Mouse (Mus musculus): ENCODE results near the gene Cend1. TPM values are rescaled to one million over a fixed set of nuclear protein-coding genes. Genes with fewer than 3 reads are reported as not detected.

The Cend1 gene
- polyA plus RNA-seq (2014; fragmentation: Nextera tagmentation; extraction: Ambion mirVana) = 1.6 and 2.1 TPM in 2 replicates

DNA sequence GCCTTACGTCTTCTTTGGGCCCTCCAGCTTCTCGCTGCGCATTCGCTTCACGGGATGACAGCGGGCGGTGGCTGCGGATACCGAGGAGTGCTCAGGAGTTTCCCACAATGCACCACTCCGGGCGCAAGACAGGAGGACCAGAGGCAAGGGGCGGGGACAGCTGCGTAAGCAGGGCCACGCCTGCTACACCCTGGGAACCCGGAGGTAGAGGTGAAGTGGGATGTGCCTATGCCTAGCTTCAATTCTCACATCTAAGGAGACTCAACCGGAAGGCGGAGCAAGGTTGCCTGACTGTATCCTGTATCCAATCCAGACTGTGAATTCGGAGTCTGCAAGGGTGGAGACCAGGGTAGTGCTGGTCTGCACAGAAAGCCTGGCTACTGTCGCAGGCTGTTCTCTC is at the start of gene Cend1:
Cend1 (minus strand) TSS at position 182 of the 400 bp plus-strand sequence.
- ATAC-seq (ENCODE audit: insufficient number of reproducible peaks, insufficient read depth, low FRiP score, low read depth) = peak; percentile 38

GRCm38 (mm10) chr7:141478270-141478748 is 49.0 kb upstream of the Cend1 start:
- Histone ChIP-seq H3K36me3 (ENCODE audit: control insufficient read depth, insufficient read depth, low read length) (no peaks in the 10 kb centered on the region), H3K27me3 (ENCODE audit: control insufficient read depth, insufficient read depth, low read length) (peaks cover 10% of the 10 kb centered on the region), H3K4me3 (ENCODE audit: control insufficient read depth in 1 of 2, insufficient read depth in 1 of 2, low read depth in 1 of 2, low read length in 2 of 2) (no peak overlapping the region), H3K9ac (ENCODE audit: low read length) (no peak overlapping the region; the same call in 1 of the 2 replicates), H3K4me1 (ENCODE audit: control insufficient read depth in 2 of 2, insufficient read depth in 2 of 2, low read length in 2 of 2) (peaks cover 42 to 67% of the 10 kb centered on the region in 2 experiments), H3K4me2 (ENCODE audit: low read length) (peak overlapping the region; percentile 97), H3K27ac (replicated peaks in 1 of 2; ENCODE audit: control insufficient read depth in 1 of 2, insufficient read depth in 1 of 2, low read depth in 2 of 2, low read length in 2 of 2) (peak overlapping the region; percentile 63 to 95), H3K9me3 (ENCODE audit: control insufficient read depth, low read length) (no peaks in the 10 kb centered on the region)
- WGBS = 33% methylated on average over 5 of the region's 5 CpGs
- no peak for ATAC-seq (ENCODE audit: insufficient number of reproducible peaks, insufficient read depth, low FRiP score, low read depth)

More for the DNA sequence above, at the start of gene Cend1:
- peaks cover 34% of the 10 kb centered on the region for H3K36me3 ChIP-seq (ENCODE audit: control insufficient read depth, insufficient read depth, low read length)
- peaks cover 23 to 29% of the 10 kb centered on the region in 2 experiments for H3K4me1 ChIP-seq (ENCODE audit: control insufficient read depth in 2 of 2, insufficient read depth in 2 of 2, low read length in 2 of 2)
- 3% methylated on average over 19 of the region's 19 CpGs for WGBS
- peak within 1 kb of the TSS; percentile 17 to 28; a peak in 3 of 4 replicates for H3K4me3 ChIP-seq (ENCODE audit: control insufficient read depth in 1 of 2, insufficient read depth in 1 of 2, low read depth in 1 of 2, low read length in 2 of 2)
- H3K9ac ChIP-seq (ENCODE audit: low read length) = peak within 1 kb of the TSS; percentile 51; the same call in 1 of the 2 replicates
- H3K27ac ChIP-seq (replicated peaks in 1 of 2; ENCODE audit: control insufficient read depth in 1 of 2, insufficient read depth in 1 of 2, low read depth in 2 of 2, low read length in 2 of 2) = peak within 1 kb of the TSS; percentile 39 to 55; a peak in 3 of 4 replicates
- H3K9me3 ChIP-seq (ENCODE audit: control insufficient read depth, low read length) = no peaks in the 10 kb centered on the region
- no peaks in the 10 kb centered on the region for H3K27me3 ChIP-seq (ENCODE audit: control insufficient read depth, insufficient read depth, low read length)
- peak within 1 kb of the TSS; percentile 57 for H3K4me2 ChIP-seq (ENCODE audit: low read length)

GRCm38 (mm10) chr7:141477578-141478269 is 48.4 kb upstream of the Cend1 start:
- ATAC-seq (ENCODE audit: insufficient number of reproducible peaks, insufficient read depth, low FRiP score, low read depth) = 0 out of 2 replicates have a peak, but pooled peaks have one; percentile 14
- Histone ChIP-seq H3K4me1 (ENCODE audit: control insufficient read depth in 2 of 2, insufficient read depth in 2 of 2, low read length in 2 of 2) (peaks cover 42 to 65% of the 10 kb centered on the region in 2 experiments), H3K4me2 (ENCODE audit: low read length) (peak overlapping the region; percentile 97), H3K9me3 (ENCODE audit: control insufficient read depth, low read length) (no peaks in the 10 kb centered on the region), H3K27me3 (ENCODE audit: control insufficient read depth, insufficient read depth, low read length) (peaks cover 4% of the 10 kb centered on the region; the same call in 1 of the 2 replicates), H3K27ac (replicated peaks in 1 of 2; ENCODE audit: control insufficient read depth in 1 of 2, insufficient read depth in 1 of 2, low read depth in 2 of 2, low read length in 2 of 2) (peak overlapping the region; percentile 95 to 98), H3K9ac (ENCODE audit: low read length) (peak overlapping the region; percentile 86), H3K36me3 (ENCODE audit: control insufficient read depth, insufficient read depth, low read length) (peaks cover 3% of the 10 kb centered on the region), H3K4me3 (ENCODE audit: control insufficient read depth in 1 of 2, insufficient read depth in 1 of 2, low read depth in 1 of 2, low read length in 2 of 2) (no peak overlapping the region)
- 38% methylated on average over 4 of the region's 4 CpGs for WGBS

- Histone ChIP-seq H3K27me3 (ENCODE audit: control insufficient read depth, insufficient read depth, low read length) (no peaks in the 10 kb centered on the region), H3K27ac (replicated peaks in 1 of 2; ENCODE audit: control insufficient read depth in 1 of 2, insufficient read depth in 1 of 2, low read depth in 2 of 2, low read length in 2 of 2) (peak overlapping the region; percentile 95 to 98), H3K4me1 (ENCODE audit: control insufficient read depth in 2 of 2, insufficient read depth in 2 of 2, low read length in 2 of 2) (peaks cover 38 to 57% of the 10 kb centered on the region in 2 experiments), H3K9ac (ENCODE audit: low read length) (peak overlapping the region; percentile 86), H3K4me2 (ENCODE audit: low read length) (peak overlapping the region; percentile 97), H3K36me3 (ENCODE audit: control insufficient read depth, insufficient read depth, low read length) (peaks cover 10% of the 10 kb centered on the region), H3K9me3 (ENCODE audit: control insufficient read depth, low read length) (no peaks in the 10 kb centered on the region), H3K4me3 (ENCODE audit: control insufficient read depth in 1 of 2, insufficient read depth in 1 of 2, low read depth in 1 of 2, low read length in 2 of 2) (peak overlapping the region; percentile 81 to 86)
- 12% methylated on average over 7 of the region's 7 CpGs for WGBS
- no peak for ATAC-seq (ENCODE audit: insufficient number of reproducible peaks, insufficient read depth, low FRiP score, low read depth)
These were observed 47.7 kb upstream of the Cend1 start for GRCm38 (mm10) chr7:141476981-141477370.

GRCm38 (mm10) chr7:141476226-141476980 is 47.1 kb upstream of the Cend1 start:
- ATAC-seq (ENCODE audit: insufficient number of reproducible peaks, insufficient read depth, low FRiP score, low read depth) = peak; percentile 67
- Histone ChIP-seq H3K4me1 (ENCODE audit: control insufficient read depth in 2 of 2, insufficient read depth in 2 of 2, low read length in 2 of 2) (peaks cover 35 to 51% of the 10 kb centered on the region in 2 experiments), H3K27me3 (ENCODE audit: control insufficient read depth, insufficient read depth, low read length) (no peaks in the 10 kb centered on the region), H3K9me3 (ENCODE audit: control insufficient read depth, low read length) (no peaks in the 10 kb centered on the region), H3K9ac (ENCODE audit: low read length) (peak overlapping the region; percentile 86), H3K4me2 (ENCODE audit: low read length) (peak overlapping the region; percentile 97), H3K36me3 (ENCODE audit: control insufficient read depth, insufficient read depth, low read length) (peaks cover 15% of the 10 kb centered on the region), H3K4me3 (ENCODE audit: control insufficient read depth in 1 of 2, insufficient read depth in 1 of 2, low read depth in 1 of 2, low read length in 2 of 2) (peak overlapping the region; percentile 81 to 86), H3K27ac (replicated peaks in 1 of 2; ENCODE audit: control insufficient read depth in 1 of 2, insufficient read depth in 1 of 2, low read depth in 2 of 2, low read length in 2 of 2) (peak overlapping the region; percentile 95 to 98)
- 0% methylated on average over 17 of the region's 17 CpGs for WGBS

- no peak for ATAC-seq (ENCODE audit: insufficient number of reproducible peaks, insufficient read depth, low FRiP score, low read depth)
- Histone ChIP-seq H3K4me3 (ENCODE audit: control insufficient read depth in 1 of 2, insufficient read depth in 1 of 2, low read depth in 1 of 2, low read length in 2 of 2) (peak overlapping the region; percentile 81 to 86), H3K9ac (ENCODE audit: low read length) (peak overlapping the region; percentile 86), H3K4me1 (ENCODE audit: control insufficient read depth in 2 of 2, insufficient read depth in 2 of 2, low read length in 2 of 2) (peaks cover 32 to 45% of the 10 kb centered on the region in 2 experiments), H3K36me3 (ENCODE audit: control insufficient read depth, insufficient read depth, low read length) (peaks cover 22% of the 10 kb centered on the region), H3K9me3 (ENCODE audit: control insufficient read depth, low read length) (no peaks in the 10 kb centered on the region), H3K27ac (replicated peaks in 1 of 2; ENCODE audit: control insufficient read depth in 1 of 2, insufficient read depth in 1 of 2, low read depth in 2 of 2, low read length in 2 of 2) (peak overlapping the region; percentile 95 to 98), H3K27me3 (ENCODE audit: control insufficient read depth, insufficient read depth, low read length) (no peaks in the 10 kb centered on the region), H3K4me2 (ENCODE audit: low read length) (peak overlapping the region; percentile 97)
- WGBS = 0% methylated on average over 12 of the region's 12 CpGs
These were observed 46.5 kb upstream of the Cend1 start for GRCm38 (mm10) chr7:141475805-141476158.

DNA sequence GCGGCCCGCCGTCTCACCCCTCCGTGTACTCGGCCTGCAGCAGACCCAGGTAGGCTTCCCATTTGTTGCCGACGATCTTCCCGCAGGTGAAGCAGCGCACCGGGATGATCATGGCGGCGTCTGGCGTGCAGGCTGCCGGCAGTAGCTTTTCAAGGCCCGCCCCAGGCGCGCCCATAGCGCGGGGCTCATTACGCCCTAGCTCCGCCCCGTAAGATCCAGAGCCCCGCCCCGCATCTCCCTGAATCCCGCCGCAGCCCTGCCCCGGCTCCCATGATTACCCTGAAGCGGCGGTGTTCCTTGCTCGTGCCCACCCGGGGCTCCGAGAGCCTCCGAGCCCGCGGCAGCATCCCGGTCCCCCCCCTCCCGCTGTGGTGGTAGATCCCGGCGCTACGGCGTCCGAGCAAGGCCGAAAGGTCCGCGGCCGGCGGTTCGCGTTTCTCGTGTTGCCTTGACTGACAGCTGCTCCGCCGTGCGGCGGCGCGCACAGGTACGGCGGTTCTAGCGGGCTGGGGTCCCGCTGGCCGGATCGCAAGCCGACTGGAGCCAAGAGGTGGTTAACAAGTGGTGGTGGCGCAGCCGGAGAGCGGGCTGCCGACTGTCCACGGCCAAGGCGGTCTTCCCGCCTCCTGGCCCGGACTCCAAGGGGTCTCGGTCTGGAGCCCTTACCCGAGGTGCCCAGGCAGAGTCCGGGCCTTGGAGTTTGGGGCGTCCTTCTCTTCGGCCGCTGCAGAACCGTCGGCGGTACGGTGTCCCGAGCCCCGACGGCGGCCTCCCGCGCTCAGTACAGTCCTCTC is 45.9 kb upstream of the Cend1 start, which contains the start of the genes Polr2l and Tspan4:
Polr2l (minus strand) TSS at position 122 of the 794 bp plus-strand sequence.
Tspan4 (plus strand) TSS at position 230 of the 794 bp plus-strand sequence.
- peak; percentile 51 for ATAC-seq (ENCODE audit: insufficient number of reproducible peaks, insufficient read depth, low FRiP score, low read depth)
- H3K4me1 ChIP-seq (ENCODE audit: control insufficient read depth in 2 of 2, insufficient read depth in 2 of 2, low read length in 2 of 2) = peaks cover 32 to 42% of the 10 kb centered on the region in 2 experiments

More for the DNA sequence above, 45.9 kb upstream of the Cend1 start, which contains the start of the genes Polr2l and Tspan4:
- Histone ChIP-seq H3K9ac (ENCODE audit: low read length) (peak within 1 kb of the TSS; percentile 86), H3K4me2 (ENCODE audit: low read length) (peak within 1 kb of the TSS; percentile 97), H3K4me3 (ENCODE audit: control insufficient read depth in 1 of 2, insufficient read depth in 1 of 2, low read depth in 1 of 2, low read length in 2 of 2) (peak within 1 kb of the TSS; percentile 81 to 86), H3K9me3 (ENCODE audit: control insufficient read depth, low read length) (no peaks in the 10 kb centered on the region), H3K27ac (replicated peaks in 1 of 2; ENCODE audit: control insufficient read depth in 1 of 2, insufficient read depth in 1 of 2, low read depth in 2 of 2, low read length in 2 of 2) (peak within 1 kb of the TSS; percentile 95 to 98), H3K36me3 (ENCODE audit: control insufficient read depth, insufficient read depth, low read length) (peaks cover 27% of the 10 kb centered on the region), H3K27me3 (ENCODE audit: control insufficient read depth, insufficient read depth, low read length) (no peaks in the 10 kb centered on the region)
- WGBS = under 1% methylated on average over 85 of the region's 87 CpGs
